Mouse (Mus musculus) embryonic fibroblast, embryonic 13.5 days (primary cell): ENCODE data around the gene Cpsf4l. TPM values are rescaled to one million over a fixed set of nuclear protein-coding genes. Genes with fewer than 3 reads are reported as not detected.
"Not testable (repeated sequence)": the region's sequence is repeated elsewhere in the genome, so short reads cannot be mapped to it uniquely, and the experiment has no call there.

Experiments used
- H3K27ac ChIP-seq: 2 replicates; pipeline ENCODE4 v1.5.1; 2012; ENCODE audit warnings: low read length, control low read depth, inconsistent platforms; ENCODE audit not compliant: insufficient read depth
- H3K4me1 ChIP-seq: 2 replicates; pipeline ENCODE4 v1.6.1; 2011; ENCODE audit warnings: low read length; ENCODE audit not compliant: control insufficient read depth, insufficient read depth
- H3K4me3 ChIP-seq: 2 replicates; pipeline ENCODE4 v1.5.1; 2011; ENCODE audit warnings: mild to moderate bottlenecking, control low read depth, low read length; ENCODE audit not compliant: insufficient read depth
- CTCF ChIP-seq: IDR thresholded peaks from 2 replicates; pipeline ENCODE4 v1.5.1; 2011; ENCODE audit warnings: mild to moderate bottlenecking, control low read depth, low read length, moderate library complexity, borderline replicate concordance; ENCODE audit not compliant: insufficient read depth
- POLR2A ChIP-seq: IDR thresholded peaks from 2 replicates; pipeline ENCODE4 v1.6.1; 2011; ENCODE audit warnings: low read depth, mild to moderate bottlenecking, control low read depth, low read length, moderate library complexity
- polyA plus RNA-seq: library from polyadenylated mRNA; stranded (reverse); fragments of >200 nt; gene quantifications from 2 replicates; pipeline ENCODE4 v1.2.4, GENCODE M21; 2011; ENCODE audit warnings: low read depth; ENCODE audit not compliant: missing spikeins, insufficient read length

Gene Cpsf4l
- polyA plus RNA-seq, 1 experiment = not detected

DNA sequence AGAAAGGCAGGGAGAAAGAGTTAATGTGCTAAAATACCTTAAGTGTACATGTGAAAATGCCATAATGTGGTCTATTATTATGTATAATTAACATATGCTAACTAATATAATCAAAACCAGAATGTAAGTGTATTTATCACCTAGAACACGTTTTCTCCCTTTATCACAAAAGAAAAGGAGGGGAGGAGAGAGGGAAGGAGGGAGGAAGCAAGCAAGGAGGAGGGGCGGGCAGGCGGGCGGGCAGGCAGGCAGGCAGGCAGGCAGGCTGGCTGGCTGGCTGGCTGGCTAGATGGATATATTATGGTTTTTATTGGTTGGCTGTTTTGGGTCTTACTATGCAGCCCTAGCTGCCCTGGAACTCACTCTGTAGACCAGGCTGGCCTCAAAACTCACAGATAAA lies 40.1 kb downstream of the Cpsf4l start:
- no peak overlapping the region for H3K4me3 ChIP-seq
- no peak overlapping the region for H3K27ac ChIP-seq
- H3K4me1 ChIP-seq = no peaks in the 10 kb centered on the region
- TF ChIP-seq CTCF (no peak), POLR2A (no peak)

DNA sequence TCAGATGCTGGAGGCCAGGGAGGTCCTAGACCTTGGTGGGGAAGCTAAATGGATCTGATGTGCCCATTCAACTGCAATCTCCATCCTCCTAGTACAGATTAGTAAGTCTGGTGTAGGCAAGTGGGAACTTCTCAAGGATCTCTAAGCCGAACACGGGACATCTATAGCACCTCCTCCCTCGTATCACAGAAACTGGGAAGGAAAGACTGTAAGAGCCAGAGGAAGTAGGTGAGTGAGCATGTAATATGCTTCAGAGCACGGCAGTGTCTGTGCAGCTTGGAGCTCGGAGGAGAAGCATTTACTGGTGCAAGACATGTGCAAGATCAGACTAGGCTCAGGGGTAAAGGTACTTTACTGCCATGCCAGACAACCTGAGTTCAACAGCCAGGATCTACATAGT lies 41.0 kb downstream of the Cpsf4l start:
- H3K27ac ChIP-seq = no peak overlapping the region
- TF ChIP-seq POLR2A = no peak
- H3K4me1 ChIP-seq = no peaks in the 10 kb centered on the region

DNA sequence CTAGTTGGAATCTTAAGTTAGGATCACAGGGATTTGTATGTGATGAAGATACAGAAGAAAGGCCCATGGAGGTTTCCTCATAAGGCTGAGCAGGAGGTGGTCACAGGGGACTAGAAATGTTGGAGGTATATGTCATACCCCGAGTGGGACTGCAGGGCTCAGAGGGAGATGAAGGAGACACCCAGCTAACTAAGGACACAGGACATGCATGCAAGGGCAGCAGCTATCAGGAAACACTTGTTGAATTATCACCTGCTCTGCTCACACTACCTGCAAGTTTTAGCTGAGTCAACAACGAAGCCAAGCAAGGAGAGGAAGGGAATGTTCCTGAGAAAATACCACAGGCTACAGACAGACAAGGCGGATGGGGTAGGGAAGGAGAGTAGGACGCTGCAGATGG lies 42.1 kb downstream of the Cpsf4l start:
- Histone ChIP-seq H3K4me3 (no peak overlapping the region), H3K27ac (no peak overlapping the region), H3K4me1 (no peaks in the 10 kb centered on the region)
- TF ChIP-seq POLR2A = no peak
- no peak for TF ChIP-seq CTCF

More for the DNA sequence above, 41.0 kb downstream of the Cpsf4l start:
- H3K4me3 ChIP-seq = no peak overlapping the region

DNA sequence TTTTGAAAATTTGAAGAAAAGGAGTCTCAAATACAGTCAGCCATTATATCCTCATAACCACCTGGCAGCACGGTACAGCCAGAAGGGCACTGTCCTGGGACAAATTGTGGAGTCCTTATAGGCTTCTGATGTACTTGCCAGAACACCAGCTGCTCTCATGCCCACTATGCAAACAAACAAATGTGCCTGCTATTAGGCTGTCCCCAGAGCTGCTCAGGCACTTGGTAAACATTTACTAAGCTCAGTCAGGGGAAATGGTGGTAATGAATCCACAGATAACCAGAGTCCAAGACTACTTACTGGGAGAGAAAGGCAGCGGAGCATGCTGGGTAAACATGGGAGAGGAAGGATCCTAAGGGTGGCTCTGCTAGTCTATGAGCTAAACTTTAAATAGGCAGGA lies 42.7 kb downstream of the Cpsf4l start:
- Histone ChIP-seq H3K4me1 (no peaks in the 10 kb centered on the region), H3K27ac (no peak overlapping the region), H3K4me3 (no peak overlapping the region)
- TF ChIP-seq POLR2A (no peak), CTCF (no peak)

DNA sequence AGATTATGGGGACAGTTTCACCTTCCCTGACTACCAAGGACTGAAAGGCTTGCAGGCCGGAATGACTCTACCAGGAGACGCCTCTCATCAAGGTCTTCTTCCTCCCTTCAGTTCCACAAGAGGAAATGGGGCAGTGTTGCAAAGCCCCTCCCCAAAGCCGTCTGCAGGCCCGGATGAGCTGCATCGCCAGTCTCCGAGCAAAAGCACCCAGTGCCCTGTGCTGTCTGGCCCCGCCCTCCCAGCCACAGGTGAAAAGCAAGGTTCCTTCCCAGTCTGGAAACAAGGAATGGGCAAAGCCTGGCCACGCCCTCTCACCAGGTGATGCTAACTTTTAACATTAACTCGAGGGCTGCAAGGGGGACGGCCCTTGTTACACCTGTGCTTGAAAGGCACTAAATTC lies 43.2 kb downstream of the Cpsf4l start:
- no peak overlapping the region for H3K27ac ChIP-seq
- TF ChIP-seq POLR2A (no peak), CTCF (no peak)
- H3K4me3 ChIP-seq = no peak overlapping the region
- H3K4me1 ChIP-seq = no peaks in the 10 kb centered on the region

DNA sequence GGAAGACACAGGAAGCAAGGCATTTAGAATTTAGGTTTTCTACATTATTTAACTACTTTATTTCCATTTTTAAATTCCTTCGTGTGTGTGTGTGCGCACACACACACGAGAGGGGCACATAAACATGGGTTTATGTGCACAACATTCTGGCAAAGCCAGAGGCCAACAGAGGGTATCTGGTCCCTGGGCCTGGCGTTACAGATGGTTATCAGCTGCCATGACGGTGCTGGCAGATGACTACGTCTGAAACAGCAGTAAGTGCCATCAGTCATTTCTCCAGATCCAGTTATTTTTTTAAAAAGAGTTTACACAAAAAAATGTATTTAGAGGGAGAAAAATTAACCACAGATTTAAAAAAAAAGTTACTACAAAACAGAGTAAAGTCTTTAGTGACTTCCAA lies 43.6 kb downstream of the Cpsf4l start:
- no peak for TF ChIP-seq CTCF
- TF ChIP-seq POLR2A = no peak
- H3K27ac ChIP-seq = no peak overlapping the region
- H3K4me3 ChIP-seq = no peak overlapping the region
- H3K4me1 ChIP-seq = no peaks in the 10 kb centered on the region

DNA sequence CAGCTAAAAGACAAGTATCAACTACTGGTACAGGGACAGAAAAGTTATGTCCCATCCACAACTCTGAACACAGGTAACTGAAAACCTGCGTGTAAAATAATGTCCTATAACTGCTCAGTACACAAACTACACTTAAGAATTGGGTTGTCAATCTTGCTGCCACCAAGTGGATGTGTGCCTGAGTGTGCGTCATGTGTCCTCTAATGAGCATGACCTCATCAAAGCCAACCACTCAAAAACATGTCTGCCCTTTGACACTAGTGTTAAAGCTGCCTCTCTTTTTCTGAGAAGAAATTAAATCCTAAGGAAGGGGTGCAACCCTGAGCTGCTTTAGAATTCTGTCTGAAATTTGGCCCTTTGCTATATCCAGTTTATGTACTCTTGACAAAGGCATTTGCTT lies 45.5 kb downstream of the Cpsf4l start:
- Histone ChIP-seq H3K27ac (no peak overlapping the region), H3K4me3 (no peak overlapping the region), H3K4me1 (no peaks in the 10 kb centered on the region)
- TF ChIP-seq POLR2A (no peak), CTCF (no peak)

DNA sequence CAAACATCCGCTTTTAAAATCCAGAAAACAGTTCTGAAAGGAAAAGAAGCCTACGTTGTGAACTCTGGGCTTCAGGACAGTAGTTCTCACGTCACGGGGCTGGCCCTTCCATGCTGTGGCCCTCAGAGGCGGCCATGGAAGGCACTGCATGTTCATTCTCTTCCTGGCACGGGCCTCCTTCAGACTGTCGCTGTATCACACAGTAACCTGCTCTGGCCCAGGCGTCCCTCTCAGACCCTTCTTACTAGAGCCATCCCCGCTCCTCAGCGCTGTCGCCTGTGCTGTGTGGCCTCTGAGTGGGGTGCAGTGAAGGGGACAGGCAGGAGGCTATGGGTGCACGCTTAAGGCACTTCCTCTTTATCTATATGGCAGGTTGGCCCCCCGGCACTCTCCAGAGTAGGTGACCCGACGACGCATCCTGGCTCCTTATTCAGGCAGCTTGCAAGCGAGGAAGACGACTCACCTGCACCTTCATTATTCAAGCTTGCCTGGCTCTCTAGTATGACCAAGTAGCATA lies 47.9 kb downstream of the Cpsf4l start:
- Histone ChIP-seq H3K4me3 (no peak overlapping the region), H3K27ac (no peak overlapping the region), H3K4me1 (no peaks in the 10 kb centered on the region)
- TF ChIP-seq CTCF = no peak
- TF ChIP-seq POLR2A = no peak

DNA sequence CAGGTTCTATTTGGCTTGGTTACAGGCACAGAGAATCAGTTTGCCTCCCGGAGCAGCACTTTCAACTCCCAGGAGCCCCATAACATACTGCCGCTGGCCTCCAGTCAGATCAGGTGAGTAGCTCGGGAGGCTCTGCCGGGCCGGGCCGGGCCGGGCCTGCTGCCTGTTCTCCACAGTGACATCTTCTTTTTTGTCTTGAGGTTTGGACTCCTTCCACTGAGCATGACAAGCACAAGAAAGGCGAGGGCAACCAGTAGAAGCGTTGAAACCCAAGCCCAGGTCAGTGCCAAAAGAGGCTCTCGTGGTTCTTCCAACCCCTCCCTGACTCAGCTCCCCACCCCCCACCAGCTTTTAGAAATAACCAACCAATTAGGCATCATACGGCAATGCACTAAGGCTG lies 48.9 kb downstream of the Cpsf4l start:
- Histone ChIP-seq H3K27ac (no peak overlapping the region), H3K4me1 (no peaks in the 10 kb centered on the region), H3K4me3 (no peak overlapping the region)
- TF ChIP-seq CTCF (no peak), POLR2A (no peak)

DNA sequence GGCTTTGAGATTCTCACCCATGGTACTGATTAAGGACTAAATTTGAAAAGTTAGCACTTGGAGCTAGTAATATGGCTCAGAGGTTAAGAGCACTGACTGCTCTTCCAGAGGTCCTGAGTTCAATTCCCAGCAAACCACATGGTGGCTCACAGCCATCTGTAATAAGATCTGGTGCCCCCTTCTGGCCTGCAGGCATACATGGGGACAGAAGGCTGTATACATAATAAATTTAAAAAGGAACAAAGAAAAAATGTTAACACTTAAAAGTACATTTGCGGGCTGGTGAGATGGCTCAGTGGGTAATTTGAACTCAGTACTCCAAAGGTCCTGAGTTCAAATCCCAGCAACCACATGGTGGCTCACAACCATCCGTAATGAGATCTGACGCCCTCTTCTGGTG lies 49.6 kb downstream of the Cpsf4l start:
- not testable (repeated sequence) for H3K4me3 ChIP-seq, H3K27ac ChIP-seq, H3K4me1 ChIP-seq

DNA sequence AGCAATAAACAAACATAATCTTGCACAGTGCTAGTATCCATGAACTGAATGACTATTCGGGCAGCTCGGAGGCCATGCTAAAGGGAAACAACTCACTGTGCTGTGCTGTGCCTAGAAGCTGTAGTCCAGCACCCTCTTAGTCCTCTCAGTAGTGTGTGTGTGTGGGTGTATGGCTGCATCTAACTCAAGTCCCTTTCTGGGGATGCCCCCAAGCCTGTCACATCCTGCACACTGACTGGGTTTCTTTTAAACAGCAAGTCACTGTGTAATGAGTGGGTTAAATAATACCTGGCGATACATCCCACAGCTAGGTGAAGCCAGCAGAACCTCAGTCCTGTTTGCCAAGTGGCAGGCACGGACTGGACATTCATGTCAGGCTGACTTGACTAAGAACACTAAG lies 51.1 kb downstream of the Cpsf4l start:
- Histone ChIP-seq H3K4me3 (no peak overlapping the region), H3K27ac (no peak overlapping the region), H3K4me1 (peaks cover 14% of the 10 kb centered on the region)
- no peak for TF ChIP-seq CTCF

DNA sequence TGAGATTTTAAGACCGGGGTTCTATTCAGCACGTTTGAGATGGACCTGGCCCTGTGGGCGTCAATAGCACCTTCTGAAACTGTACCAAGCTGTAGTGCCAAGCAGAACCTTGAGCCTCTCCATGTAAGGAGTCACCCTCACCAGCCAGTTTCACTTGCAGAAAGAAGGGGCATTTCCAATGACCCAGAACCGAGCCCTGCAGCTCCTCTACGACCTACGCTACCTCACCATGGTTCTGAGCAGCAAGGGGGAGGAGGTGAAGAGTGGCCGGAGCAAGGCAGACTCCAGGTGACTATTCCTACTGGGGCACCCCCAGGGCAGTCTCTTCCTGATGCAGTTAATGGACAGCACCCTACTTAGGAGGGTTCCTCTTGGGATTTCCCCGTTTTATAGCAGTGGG lies 51.5 kb downstream of the Cpsf4l start:
- TF ChIP-seq POLR2A (no peak), CTCF (no peak)
- Histone ChIP-seq H3K27ac (no peak overlapping the region), H3K4me1 (peaks cover 15% of the 10 kb centered on the region), H3K4me3 (no peak overlapping the region)
